Mouse (Mus musculus) MEL (cell line): ENCODE results near the gene Tjp3. TPM values are rescaled to one million over a fixed set of nuclear protein-coding genes. Genes with fewer than 3 reads are reported as not detected.

Source experiments
- DNase-seq: peaks from one replicate; pipeline ENCODE4 v3.0.0; 2011; ENCODE audit warnings: low read depth, low spot score
- H3K27ac ChIP-seq: 2 replicates; pipeline ENCODE4 v1.5.1; 2012; ENCODE audit warnings: low read depth, mild to moderate bottlenecking, control low read depth, low read length, moderate library complexity; ENCODE audit not compliant: control insufficient read depth
- H3K27me3 ChIP-seq, 2 experiments: fragments of 150-350 bp in 1 of 2; sonication (generic) in 1 of 2; 2 replicates each; pipeline ENCODE4 v1.6.1; 2012; ENCODE audit warnings: low read length in 2 of 2, mild to moderate bottlenecking in 2 of 2, improper control_type of control experiment in 1 of 2, moderate library complexity in 1 of 2; ENCODE audit not compliant: insufficient read depth in 2 of 2, control insufficient read depth in 1 of 2
- H3K36me3 ChIP-seq, 2 experiments: 2 replicates each; pipeline ENCODE4 v1.6.1; 2012 to 2014; ENCODE audit warnings: low read length in 2 of 2, improper control_type of control experiment in 1 of 2, inconsistent platforms in 1 of 2, mild to moderate bottlenecking in 1 of 2; ENCODE audit not compliant: insufficient read depth in 2 of 2, control insufficient read depth in 1 of 2
- H3K4me1 ChIP-seq, 2 experiments: fragments of 150-350 bp in 1 of 2; sonication (generic) in 1 of 2; 2 replicates each; pipeline ENCODE4 v1.6.1; 2012; ENCODE audit warnings: low read length in 2 of 2, improper control_type of control experiment in 1 of 2, mild to moderate bottlenecking in 1 of 2; ENCODE audit not compliant: insufficient read depth in 2 of 2, control insufficient read depth in 1 of 2
- H3K4me3 ChIP-seq, 2 experiments: fragments of 150-350 bp in 1 of 2; sonication (generic) in 1 of 2; 2 replicates each; pipeline ENCODE4 v1.5.1; 2012; ENCODE audit warnings: low read depth in 2 of 2, low read length in 2 of 2, mild to moderate bottlenecking in 2 of 2, moderate library complexity in 2 of 2, control low read depth in 1 of 2, improper control_type of control experiment in 1 of 2; ENCODE audit not compliant: control insufficient read depth in 1 of 2, insufficient read depth in 1 of 2
- H3K79me2 ChIP-seq: 2 replicates; pipeline ENCODE4 v1.6.1; 2012; ENCODE audit warnings: mild to moderate bottlenecking, low read length, moderate library complexity; ENCODE audit not compliant: control insufficient read depth, poor library complexity, insufficient read depth
- H3K9ac ChIP-seq: 2 replicates; pipeline ENCODE4 v1.6.1; 2012; ENCODE audit warnings: low read depth, mild to moderate bottlenecking, control low read depth, low read length, moderate library complexity; ENCODE audit not compliant: control insufficient read depth, poor library complexity, severe bottlenecking
- H3K9me3 ChIP-seq: fragments of 150-350 bp; sonication (generic); replicated peaks from 2 replicates; pipeline ENCODE4 v1.6.1; 2012; ENCODE audit warnings: mild to moderate bottlenecking, low read length, improper control_type of control experiment, moderate library complexity; ENCODE audit not compliant: insufficient read depth
- CHD2 ChIP-seq: IDR thresholded peaks from 2 replicates; pipeline ENCODE4 v1.6.1; 2011; ENCODE audit warnings: low read length, improper control_type of control experiment
- E2F4 ChIP-seq: IDR thresholded peaks from 2 replicates; pipeline ENCODE4 v1.6.1; 2011; ENCODE audit warnings: low read depth, low read length, improper control_type of control experiment, borderline replicate concordance
- ELF1 ChIP-seq: IDR thresholded peaks from 2 replicates; pipeline ENCODE4 v1.6.1; 2014; ENCODE audit warnings: low read depth, mild to moderate bottlenecking, inconsistent platforms, low read length, improper control_type of control experiment, moderate library complexity
- ETS1 ChIP-seq: IDR thresholded peaks from 2 replicates; pipeline ENCODE4 v1.6.1; 2012; ENCODE audit warnings: low read depth, mild to moderate bottlenecking, inconsistent platforms, low read length, improper control_type of control experiment, moderate library complexity
- GABPA ChIP-seq: IDR thresholded peaks from 2 replicates; pipeline ENCODE4 v1.6.1; 2012; ENCODE audit warnings: low read depth, mild to moderate bottlenecking, inconsistent platforms, low read length, improper control_type of control experiment, moderate library complexity
- HCFC1 ChIP-seq: IDR thresholded peaks from 2 replicates; pipeline ENCODE4 v1.6.1; 2012; ENCODE audit warnings: low read depth, mild to moderate bottlenecking, inconsistent platforms, low read length, improper control_type of control experiment, moderate library complexity
- KAT2A ChIP-seq: conservative IDR thresholded peaks from 2 replicates; pipeline ENCODE4 v1.6.1; 2012; ENCODE audit warnings: low read depth, low read length, improper control_type of control experiment, inconsistent platforms
- MAX ChIP-seq: IDR thresholded peaks from 2 replicates; pipeline ENCODE4 v1.6.1; 2011; ENCODE audit warnings: low read length, improper control_type of control experiment
- MAZ ChIP-seq: IDR thresholded peaks from 2 replicates; pipeline ENCODE4 v1.6.1; 2012; ENCODE audit warnings: low read depth, mild to moderate bottlenecking, inconsistent platforms, low read length, improper control_type of control experiment
- MXI1 ChIP-seq: IDR thresholded peaks from 2 replicates; pipeline ENCODE4 v1.6.1; 2011; ENCODE audit warnings: mild to moderate bottlenecking, low read depth, low read length, improper control_type of control experiment
- MYB ChIP-seq: IDR thresholded peaks from 2 replicates; pipeline ENCODE4 v1.6.1; 2011; ENCODE audit warnings: mild to moderate bottlenecking, low read depth, low read length, improper control_type of control experiment
- MYC ChIP-seq: IDR thresholded peaks from 2 replicates; pipeline ENCODE4 v1.6.1; 2011; ENCODE audit warnings: low read depth, mild to moderate bottlenecking, low read length, improper control_type of control experiment, moderate library complexity
- NRF1 ChIP-seq: IDR thresholded peaks from 2 replicates; pipeline ENCODE4 v1.6.1; 2014; ENCODE audit warnings: low read depth, mild to moderate bottlenecking, inconsistent platforms, low read length, improper control_type of control experiment, moderate library complexity; ENCODE audit not compliant: poor library complexity, insufficient read depth, severe bottlenecking
- POLR2AphosphoS2 ChIP-seq: IDR thresholded peaks from 2 replicates; pipeline ENCODE4 v1.6.1; 2011; ENCODE audit warnings: low read length, improper control_type of control experiment
- POLR2AphosphoS5 ChIP-seq: IDR thresholded peaks from 2 replicates; pipeline ENCODE4 v1.6.1; 2012; ENCODE audit warnings: low read depth, borderline replicate concordance, mild to moderate bottlenecking, inconsistent platforms, low read length, moderate library complexity, mixed read lengths
- RAD21 ChIP-seq: IDR thresholded peaks from 2 replicates; pipeline ENCODE4 v1.6.1; 2011; ENCODE audit warnings: mild to moderate bottlenecking, low read depth, low read length, improper control_type of control experiment
- SIN3A ChIP-seq: IDR thresholded peaks from 2 replicates; pipeline ENCODE4 v1.6.1; 2012; ENCODE audit warnings: low read length, improper control_type of control experiment, inconsistent platforms
- TAL1 ChIP-seq: IDR thresholded peaks from 2 replicates; pipeline ENCODE4 v1.6.1; 2012; ENCODE audit warnings: mild to moderate bottlenecking, inconsistent platforms, low read length, moderate library complexity, mixed read lengths
- TCF12 ChIP-seq: IDR thresholded peaks from 2 replicates; pipeline ENCODE4 v1.6.1; 2014; ENCODE audit warnings: low read depth, mild to moderate bottlenecking, inconsistent platforms, low read length, improper control_type of control experiment, moderate library complexity
- ZC3H11A ChIP-seq: IDR thresholded peaks from 2 replicates; pipeline ENCODE4 v1.6.1; 2012; ENCODE audit warnings: low read depth, mild to moderate bottlenecking, inconsistent platforms, low read length, improper control_type of control experiment
- ZKSCAN1 ChIP-seq: IDR thresholded peaks from 2 replicates; pipeline ENCODE4 v1.6.1; 2012; ENCODE audit warnings: low read depth, mild to moderate bottlenecking, inconsistent platforms, low read length, improper control_type of control experiment, moderate library complexity
- polyA plus RNA-seq, 2 experiments: library from polyadenylated mRNA; stranded (reverse) in 1 of 2; unstranded in 1 of 2; fragments of >175 nt in 1 of 2; fragments of >200 nt in 1 of 2; gene quantifications; 2 replicates each; pipeline versions ENCODE4 v1.2.1 to v1.2.4; 2012; ENCODE audit warnings: low replicate concordance in 2 of 2, low read depth in 1 of 2; ENCODE audit not compliant: insufficient read length in 2 of 2, insufficient read depth in 1 of 2, missing spikeins in 1 of 2
- total RNA-seq: library from RNA; depleted of rRNA; stranded (reverse); fragments of 300-350 nt; gene quantifications from 2 replicates; pipeline ENCODE4 v1.2.3, GENCODE M21; 2012

Tjp3 gene
- total and polyA plus RNA-seq, 3 experiments: 2.9 to 4.9 TPM; not detected in 1

- no peak for TF ChIP-seq POLR2AphosphoS5
- no peak for TF ChIP-seq MYB
- TF ChIP-seq E2F4: no peak
- TF ChIP-seq CHD2: no peak
These were observed 54.7 kb downstream of the Tjp3 start (continued) for GRCm38 (mm10) chr10:81236471-81237268.

GRCm38 (mm10) chr10:81234206-81234605 is 57.2 kb downstream of the Tjp3 start:
- peaks cover 0 to 7% of the 10 kb centered on the region in 2 experiments; a peak in 2 of 4 replicates for H3K36me3 ChIP-seq
- peaks cover 0 to 2% of the 10 kb centered on the region in 2 experiments; a peak in 3 of 4 replicates for H3K27me3 ChIP-seq
- peaks cover 0 to 12% of the 10 kb centered on the region in 2 experiments; a peak in 2 of 4 replicates for H3K4me1 ChIP-seq
- no peak for DNase-seq
- no peak overlapping the region for H3K9ac ChIP-seq
- H3K9me3 ChIP-seq: no peaks in the 10 kb centered on the region
- H3K79me2 ChIP-seq: no peaks in the 10 kb centered on the region
- TF ChIP-seq ETS1 (no peak), ZKSCAN1 (no peak), MAX (no peak), POLR2AphosphoS2 (no peak), GABPA (no peak), MYC (no peak)
- H3K4me3 ChIP-seq: no peak overlapping the region
- no peak overlapping the region for H3K27ac ChIP-seq

- Histone ChIP-seq H3K9me3 (no peaks in the 10 kb centered on the region), H3K27ac (0 out of 2 replicates have a peak overlapping the region, but pooled peaks have one; percentile 2), H3K27me3 (peaks cover 6 to 7% of the 10 kb centered on the region in 2 experiments), H3K36me3 (peaks cover 0 to 7% of the 10 kb centered on the region in 2 experiments; a peak in 2 of 4 replicates)
- TF ChIP-seq HCFC1 (no peak), SIN3A (no peak), MAX (no peak), ZKSCAN1 (no peak), POLR2AphosphoS5 (no peak), CHD2 (no peak), NRF1 (no peak), MXI1 (no peak), ELF1 (no peak), TCF12 (no peak), MAZ (no peak), ZC3H11A (no peak), RAD21 (no peak), MYC (no peak), TAL1 (no peak), E2F4 (no peak), KAT2A (no peak)
- TF ChIP-seq, all 39 proteins: peak for 0
- peaks cover 0 to 12% of the 10 kb centered on the region in 2 experiments; a peak in 2 of 4 replicates for H3K4me1 ChIP-seq
- H3K4me3 ChIP-seq: peak overlapping the region; percentile 58 to 79
- DNase-seq: no peak
- peak overlapping the region; percentile 66 for H3K9ac ChIP-seq
- H3K79me2 ChIP-seq: no peaks in the 10 kb centered on the region
These were observed 58.2 kb downstream of the Tjp3 start for GRCm38 (mm10) chr10:81233226-81233585.
